Mouse (Mus musculus): ENCODE data around the gene Jmjd8.

Gene Jmjd8

GRCm38 (mm10) chr17:25808789-25809605, 19.7 kb upstream of the Jmjd8 start, which contains the start of gene Fbxl16:
Gene Fbxl16 (plus strand): TSS chr17:25809085.
- DNase-seq: peak; percentile 81

DNA sequence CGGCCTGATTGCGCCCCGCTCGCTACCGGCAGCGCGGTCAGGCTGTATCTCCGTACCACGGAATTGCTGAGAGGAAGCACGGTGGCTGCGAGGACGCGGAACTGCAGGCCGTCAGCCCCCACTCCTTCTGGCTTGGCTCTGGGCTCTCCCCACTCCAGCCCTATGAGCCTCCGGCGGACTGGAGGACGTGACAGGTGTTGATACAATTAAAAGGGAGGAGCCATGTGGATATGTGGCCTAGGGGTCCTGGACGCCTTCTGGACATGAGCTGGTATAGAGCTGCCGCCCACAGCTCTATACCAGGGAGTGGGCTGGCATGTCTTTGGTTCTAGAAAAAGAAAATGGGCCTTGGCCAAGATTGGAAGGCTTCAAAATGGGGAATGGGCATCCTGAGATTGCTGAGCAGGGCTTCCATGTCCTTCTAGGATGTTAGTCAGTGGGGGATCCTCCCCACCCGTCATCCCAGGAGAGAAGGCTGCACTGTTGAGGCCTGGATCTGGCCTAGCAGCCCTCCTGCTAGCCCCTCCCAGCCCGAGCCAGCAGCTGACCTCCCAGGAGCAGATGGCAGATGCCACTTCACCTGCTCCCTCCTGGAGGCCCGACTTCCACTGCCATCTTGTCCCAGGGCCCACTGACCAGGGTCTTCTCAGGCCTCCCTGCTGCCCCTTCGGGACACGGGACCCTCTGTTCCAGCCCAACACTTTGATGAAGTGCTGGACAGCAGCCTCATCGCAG, 18.9 kb upstream of the Jmjd8 start:
- peak; percentile 29 for DNase-seq

DNA sequence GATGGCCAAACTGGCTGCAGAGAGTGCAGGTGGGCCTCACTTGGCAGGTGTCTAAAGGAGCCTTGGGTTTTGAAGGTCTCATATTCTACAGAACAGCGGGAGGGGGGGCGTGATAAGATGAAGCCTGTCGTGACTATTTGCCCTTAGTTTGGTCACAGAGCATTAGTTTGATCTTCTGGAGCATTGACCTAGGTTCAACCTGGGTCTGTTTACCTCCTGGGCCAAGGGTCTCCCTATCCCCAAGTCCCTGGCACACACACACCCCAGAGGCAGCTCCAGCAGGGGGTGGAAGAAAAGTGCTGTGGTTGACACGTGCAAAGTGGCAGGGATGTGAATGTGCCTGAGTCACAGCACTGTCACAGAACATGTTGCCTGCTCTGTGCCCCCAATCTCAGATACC, 17.8 kb upstream of the Jmjd8 start:
- no peak for DNase-seq

GRCm38 (mm10) chr17:25813471-25813870, 15.2 kb upstream of the Jmjd8 start:
- peak; percentile 96 for DNase-seq

DNA sequence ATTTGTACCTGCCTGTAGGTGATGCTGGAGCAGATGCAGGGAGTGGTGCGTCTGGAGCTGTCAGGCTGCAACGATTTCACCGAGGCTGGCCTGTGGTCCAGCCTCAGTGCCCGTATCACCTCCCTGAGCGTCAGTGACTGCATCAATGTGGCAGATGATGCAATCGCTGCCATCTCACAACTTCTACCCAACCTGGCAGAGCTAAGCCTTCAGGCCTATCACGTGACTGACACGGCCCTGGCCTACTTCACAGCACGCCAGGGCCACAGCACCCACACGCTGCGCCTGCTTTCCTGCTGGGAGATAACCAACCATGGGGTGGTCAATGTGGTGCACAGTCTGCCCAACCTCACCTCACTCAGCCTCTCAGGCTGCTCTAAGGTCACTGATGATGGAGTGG, 11.0 kb upstream of the Jmjd8 start:
- no peak for DNase-seq

- DNase-seq: peak; percentile 29
Measured at GRCm38 (mm10) chr17:25818851-25819780, 9.6 kb upstream of the Jmjd8 start.

DNA sequence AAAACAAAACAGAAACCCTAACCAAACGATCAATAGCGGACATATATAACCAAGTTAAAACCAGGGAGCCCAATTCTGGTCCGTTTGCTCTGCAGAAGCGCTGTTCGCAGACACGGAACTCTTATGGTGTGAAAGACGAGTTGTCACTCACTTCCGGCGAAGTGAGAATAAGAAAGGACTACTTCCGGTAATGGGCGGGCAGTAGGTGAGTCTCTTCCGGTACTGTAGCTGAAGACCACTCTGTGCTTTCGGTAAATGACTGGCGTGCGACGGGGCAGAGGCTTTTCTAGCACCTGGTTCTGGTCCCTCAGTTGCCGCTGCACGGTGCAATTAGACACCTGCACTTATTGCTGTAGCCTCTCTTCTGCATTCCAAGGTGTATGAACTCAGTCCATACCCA, 5.2 kb upstream of the Jmjd8 start, which contains the start of gene Wdr24:
Wdr24 (plus strand) TSS at position 176 of the 400 bp plus-strand sequence.
- DNase-seq: peak; percentile 81

DNA sequence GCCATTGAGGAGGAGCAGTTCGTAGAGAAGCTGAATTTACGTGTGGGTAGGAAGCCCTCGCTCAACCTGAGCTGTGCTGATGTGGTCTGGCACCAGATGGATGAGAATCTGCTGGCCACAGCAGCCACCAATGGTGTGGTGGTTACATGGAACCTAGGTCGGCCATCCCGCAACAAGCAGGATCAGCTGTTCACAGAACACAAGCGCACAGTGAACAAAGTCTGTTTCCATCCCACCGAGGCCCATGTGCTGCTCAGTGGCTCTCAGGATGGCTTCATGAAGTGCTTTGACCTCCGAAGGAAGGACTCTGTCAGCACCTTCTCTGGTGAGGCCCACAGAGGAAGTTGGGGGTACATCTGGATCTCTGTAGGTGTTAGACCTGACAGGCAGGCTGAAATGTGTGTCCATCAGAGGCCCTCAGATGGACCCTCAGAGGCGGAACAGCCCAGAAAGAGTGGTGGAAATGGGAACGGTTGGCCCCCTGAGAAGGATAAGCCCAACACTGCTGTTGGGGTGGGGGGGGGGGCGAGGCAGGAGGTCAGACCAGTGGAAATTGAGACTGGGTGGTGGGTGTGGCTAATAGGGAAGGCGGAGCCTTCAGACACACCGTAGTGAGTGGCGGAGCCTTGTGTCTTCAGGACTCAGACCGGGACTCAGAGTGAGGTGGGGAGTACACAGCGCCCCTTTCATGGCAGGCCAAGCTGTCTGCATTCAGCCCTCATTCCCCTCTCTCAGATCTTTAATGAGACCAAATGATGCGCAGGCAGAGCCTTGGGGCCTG, 4.1 kb upstream of the Jmjd8 start:
- DNase-seq: no peak

- peak; percentile 16 for DNase-seq
Measured at GRCm38 (mm10) chr17:25825311-25825710, 3.4 kb upstream of the Jmjd8 start.

DNA sequence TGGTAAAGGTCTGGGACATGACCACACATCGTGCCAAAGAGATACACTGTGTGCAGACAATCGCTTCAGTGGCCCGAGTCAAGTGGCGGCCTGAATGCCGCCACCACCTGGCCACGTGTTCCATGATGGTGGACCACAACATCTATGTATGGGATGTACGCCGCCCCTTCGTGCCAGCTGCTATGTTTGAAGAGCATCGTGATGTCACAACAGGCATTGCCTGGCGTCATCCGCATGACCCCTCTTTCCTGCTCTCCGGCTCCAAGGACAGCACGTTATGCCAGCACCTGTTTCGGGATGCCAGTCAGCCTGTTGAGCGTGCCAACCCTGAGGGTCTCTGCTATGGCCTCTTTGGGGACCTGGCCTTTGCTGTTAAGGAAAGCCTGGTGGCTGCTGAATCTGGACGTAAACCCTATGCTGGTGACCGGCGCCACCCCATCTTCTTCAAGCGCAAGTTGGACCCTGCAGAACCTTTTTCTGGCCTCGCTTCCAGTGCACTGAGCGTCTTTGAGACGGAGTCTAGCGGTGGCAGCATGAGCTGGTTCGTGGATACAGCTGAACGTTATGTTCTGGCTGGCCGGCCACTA, 2.6 kb upstream of the Jmjd8 start:
- DNase-seq: no peak

DNA sequence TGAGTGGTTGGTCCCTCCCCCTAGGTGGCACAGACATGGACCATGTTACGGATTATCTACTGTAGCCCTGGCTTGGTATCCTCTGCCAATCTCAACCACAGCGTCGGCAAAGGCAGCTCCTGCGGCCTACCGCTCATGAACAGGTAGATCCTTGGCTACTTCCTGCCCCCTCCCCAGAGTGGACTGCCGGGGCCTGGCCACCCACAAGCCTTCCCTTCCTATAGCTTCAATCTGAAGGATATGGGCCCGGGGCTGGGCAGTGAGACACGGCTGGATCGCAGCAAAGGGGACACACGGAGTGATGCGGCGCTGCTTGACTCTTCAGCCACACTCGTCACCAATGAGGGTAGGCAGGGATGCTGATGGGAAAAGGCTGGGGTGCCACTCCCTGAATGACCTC, 1.7 kb upstream of the Jmjd8 start:
- DNase-seq: no peak

- peak; percentile 25 for DNase-seq
Measured at GRCm38 (mm10) chr17:25827546-25828222, 983 bp upstream of the Jmjd8 start.

DNA sequence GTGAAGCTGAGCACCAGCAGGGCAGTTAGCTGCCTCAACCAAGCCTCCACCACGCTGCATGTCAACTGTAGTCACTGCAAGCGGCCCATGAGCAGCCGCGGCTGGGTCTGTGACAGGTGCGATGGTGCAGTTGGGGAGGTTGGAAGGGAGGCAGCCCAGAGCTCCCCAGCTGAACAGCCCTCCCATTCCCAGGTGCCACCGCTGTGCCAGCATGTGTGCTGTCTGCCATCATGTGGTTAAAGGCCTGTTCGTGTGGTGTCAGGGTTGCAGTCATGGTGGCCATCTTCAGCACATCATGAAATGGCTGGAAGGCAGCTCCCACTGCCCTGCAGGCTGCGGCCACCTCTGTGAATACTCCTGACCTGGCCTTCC, 458 bp upstream of the Jmjd8 start:
- peak; percentile 30 for DNase-seq

- peak; percentile 32 for DNase-seq
Measured at GRCm38 (mm10) chr17:25829558-25830017, 921 bp downstream of the Jmjd8 start.

DNA sequence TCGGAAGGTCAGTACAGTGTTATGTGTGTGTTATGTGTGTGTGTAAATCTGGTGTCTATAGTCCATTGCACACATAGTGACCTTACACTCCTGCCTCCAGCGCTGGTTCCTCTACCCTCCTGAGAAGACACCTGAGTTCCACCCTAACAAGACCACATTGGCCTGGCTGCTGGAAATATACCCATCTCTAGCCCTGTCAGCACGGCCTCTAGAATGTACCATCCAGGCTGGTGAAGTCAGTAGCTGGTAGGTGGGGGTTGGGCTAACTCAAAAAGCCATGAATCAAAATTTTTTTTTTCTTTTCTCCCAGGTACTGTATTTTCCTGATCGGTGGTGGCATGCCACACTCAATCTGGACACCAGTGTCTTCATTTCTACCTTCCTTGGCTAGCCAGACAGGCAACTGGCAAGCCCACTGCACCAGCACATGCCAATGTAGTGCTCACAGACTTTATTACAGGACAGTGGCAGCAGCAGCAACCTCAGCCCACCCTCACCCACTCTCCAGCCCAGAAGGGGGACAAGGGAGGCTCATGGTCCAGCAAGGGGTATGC, 1.6 kb downstream of the Jmjd8 start:
- DNase-seq: peak; percentile 13

GRCm38 (mm10) chr17:25830806-25831431, 2.3 kb downstream of the Jmjd8 start:
- peak; percentile 29 for DNase-seq

DNA sequence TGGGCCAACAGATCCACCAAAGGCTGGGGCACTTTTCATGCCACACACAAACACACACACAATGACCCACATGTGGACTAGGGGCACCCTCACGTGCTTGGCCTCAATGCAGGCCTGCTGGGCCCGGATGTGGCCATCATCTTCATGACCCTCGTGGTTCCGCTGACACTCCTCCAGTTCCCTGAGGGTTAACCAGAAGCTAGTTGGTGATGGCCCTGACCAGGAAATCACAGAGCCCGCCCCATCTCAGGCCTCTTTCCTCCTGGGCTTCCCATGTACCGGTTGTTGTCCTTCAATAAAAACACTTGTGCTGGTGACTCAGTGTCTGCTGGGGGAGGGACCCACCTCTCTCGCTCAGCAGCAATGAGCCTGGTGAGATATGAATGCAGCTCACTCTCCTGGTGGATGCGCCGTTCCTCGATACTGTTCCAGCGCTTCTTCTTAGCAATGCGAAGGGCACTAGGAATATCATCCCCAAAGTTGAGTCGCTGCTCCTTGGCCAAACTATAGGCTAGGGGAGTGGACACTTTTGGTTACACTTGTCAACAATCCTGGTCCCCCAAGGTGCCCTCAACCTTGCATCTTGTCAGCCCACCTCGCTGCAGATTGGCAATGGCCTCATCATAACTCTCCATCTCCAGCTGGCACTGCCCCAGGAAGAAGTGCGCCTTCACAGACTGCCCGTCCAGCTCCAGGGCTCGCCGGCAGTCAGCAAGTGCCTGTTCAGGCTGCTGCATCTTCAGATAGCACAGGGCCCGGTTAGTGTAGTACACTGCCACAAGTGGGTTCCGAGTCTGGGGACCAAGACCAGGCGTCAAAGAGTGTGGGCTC, 3.0 kb downstream of the Jmjd8 start:
- peak; percentile 57 for DNase-seq

GRCm38 (mm10) chr17:25832436-25833290, 4.0 kb downstream of the Jmjd8 start:
- peak; percentile 100 for DNase-seq
